In genomic region chr5:135010841-135011743, GRCm38 (mm10) we compare ENCODE assay signal across 9 mouse cellular contexts. TPM values are rescaled to one million over a fixed set of nuclear protein-coding genes. Genes with fewer than 3 reads are reported as not detected.
DNase-seq lines count a peak whose midpoint lies in the region; ATAC-seq and TF ChIP-seq lines count a peak whose summit lies in the region.
"Had no signal": no experiment of that assay in that cellular context is flagged by ENCODE, and none has a peak within 500 bp of the region (broad histone marks: within the 10 kb centered on the region; RNA-seq: fewer than 3 reads in every experiment).

No protein-coding gene starts in this region.

- no peak for TF ChIP-seq CTCF in lung, embryonic 14.5 days (IDR thresholded peaks at IDR 0.05; ENCODE audit: low read depth)

- no peaks in the 10 kb centered on the region for H3K36me3 ChIP-seq in lung, embryonic 14.5 days (ENCODE audit: insufficient read depth)
- no peaks in the 10 kb centered on the region for H3K36me3 ChIP-seq in hindbrain, embryonic 13.5 days
- no peaks in the 10 kb centered on the region for H3K36me3 ChIP-seq in midbrain, embryonic 15.5 days (replicated peaks)

- H3K4me1 ChIP-seq in lung, embryonic 14.5 days (ENCODE audit: insufficient read depth): peaks cover 22% of the 10 kb centered on the region
- peaks cover 35% of the 10 kb centered on the region for H3K4me1 ChIP-seq in hindbrain, embryonic 13.5 days (replicated peaks)
- H3K4me1 ChIP-seq in midbrain, embryonic 15.5 days: peaks cover 37% of the 10 kb centered on the region

- no peak overlapping the region for H3K9ac ChIP-seq in lung, embryonic 14.5 days
- H3K9ac ChIP-seq in hindbrain, embryonic 13.5 days: no peak overlapping the region
- H3K9ac ChIP-seq in midbrain, embryonic 15.5 days: peak overlapping the region; percentile 65; the same call in 1 of the 2 replicates

- WGBS in lung, embryonic 14.5 days: 78% methylated on average over 25 of the region's 25 CpGs
- 86% methylated on average over 25 of the region's 25 CpGs for WGBS in hindbrain, embryonic 13.5 days
- WGBS in midbrain, embryonic 15.5 days: 71% methylated on average over 25 of the region's 25 CpGs

- H3K4me3 ChIP-seq in lung, embryonic 14.5 days (ENCODE audit: low read depth, low read length): peak overlapping the region; percentile 60; the same call in 1 of the 2 replicates
- H3K4me3 ChIP-seq in hindbrain, embryonic 13.5 days: peak overlapping the region; percentile 61; the same call in 1 of the 2 replicates
- H3K4me3 ChIP-seq in midbrain, embryonic 15.5 days: peak overlapping the region; percentile 5; the same call in 1 of the 2 replicates

- DNase-seq in cerebellum, adult 9-11 months: peak; percentile 65
- DNase-seq in cerebellum, postnatal 25 days: no peak
- DNase-seq in lung, embryonic 14.5 days: no peak
- no peak for DNase-seq in lung, postnatal 10 days
- DNase-seq in right cerebral cortex, postnatal 25 days: no peak
- DNase-seq in lung, postnatal 25 days (ENCODE audit: low spot score): no peak

- no peak for ATAC-seq in lung, embryonic 14.5 days (ENCODE audit: insufficient read depth)
- no peak for ATAC-seq in hindbrain, embryonic 13.5 days (ENCODE audit: low FRiP score)
- ATAC-seq in midbrain, embryonic 15.5 days (replicated peaks): no peak
- ATAC-seq: inflammation-experienced regulatory T-cells, adult 6 months had no signal

- 0 out of 2 replicates have a peak overlapping the region, but pooled peaks have one; percentile 96 for H3K27ac ChIP-seq in lung, embryonic 14.5 days (ENCODE audit: low read depth)
- no peak overlapping the region for H3K27ac ChIP-seq in hindbrain, embryonic 13.5 days
- no peak overlapping the region for H3K27ac ChIP-seq in midbrain, embryonic 15.5 days

- H3K27me3 ChIP-seq in lung, embryonic 14.5 days (ENCODE audit: insufficient read depth, low read length): no peaks in the 10 kb centered on the region
- no peaks in the 10 kb centered on the region for H3K27me3 ChIP-seq in hindbrain, embryonic 13.5 days
- H3K27me3 ChIP-seq in midbrain, embryonic 15.5 days (replicated peaks): no peaks in the 10 kb centered on the region

- no peaks in the 10 kb centered on the region for H3K9me3 ChIP-seq in lung, embryonic 14.5 days (ENCODE audit: low read depth, low read length)
- no peaks in the 10 kb centered on the region for H3K9me3 ChIP-seq in hindbrain, embryonic 13.5 days
- no peaks in the 10 kb centered on the region for H3K9me3 ChIP-seq in midbrain, embryonic 15.5 days

- H3K4me2 ChIP-seq in lung, embryonic 14.5 days: peak overlapping the region; percentile 61
- peak overlapping the region; percentile 69 for H3K4me2 ChIP-seq in hindbrain, embryonic 13.5 days
- peak overlapping the region; percentile 86; the same call in 1 of the 2 replicates for H3K4me2 ChIP-seq in midbrain, embryonic 15.5 days

RNA-seq across cellular contexts. Expression of gene Abhd11, which starts 2.1 kb away (rescaled TPM):
- polyA plus RNA-seq in lung, embryonic 14.5 days (2014; fragmentation: Nextera tagmentation; extraction: Ambion mirVana): 60.0 and 71.0 TPM in 2 replicates
- 64.6 and 65.0 TPM in 2 replicates for polyA plus RNA-seq in hindbrain, embryonic 13.5 days (2015; fragmentation: Nextera tagmentation; extraction: Ambion mirVana)
- polyA plus RNA-seq in midbrain, embryonic 15.5 days (2015; fragmentation: Nextera tagmentation; extraction: Ambion mirVana): 68.4 and 70.1 TPM in 2 replicates

RNA-seq across cellular contexts. Expression of gene Stx1a, which starts 12.2 kb away (rescaled TPM):
- 13.2 and 14.5 TPM in 2 replicates for polyA plus RNA-seq in lung, embryonic 14.5 days (2014; fragmentation: Nextera tagmentation; extraction: Ambion mirVana)
- 78.4 and 78.9 TPM in 2 replicates for polyA plus RNA-seq in hindbrain, embryonic 13.5 days (2015; fragmentation: Nextera tagmentation; extraction: Ambion mirVana)
- 156 and 157 TPM in 2 replicates for polyA plus RNA-seq in midbrain, embryonic 15.5 days (2015; fragmentation: Nextera tagmentation; extraction: Ambion mirVana)

RNA-seq across cellular contexts. Expression of gene Cldn3, which starts 25.1 kb away (rescaled TPM):
- 137 and 139 TPM in 2 replicates for polyA plus RNA-seq in lung, embryonic 14.5 days (2014; fragmentation: Nextera tagmentation; extraction: Ambion mirVana)
- polyA plus RNA-seq in hindbrain, embryonic 13.5 days (2015; fragmentation: Nextera tagmentation; extraction: Ambion mirVana): 2.3 and 2.8 TPM in 2 replicates
- polyA plus RNA-seq in midbrain, embryonic 15.5 days (2015; fragmentation: Nextera tagmentation; extraction: Ambion mirVana): 2.1 and 3.0 TPM in 2 replicates
- polyA plus RNA-seq: inflammation-experienced regulatory T-cells, adult 6 months had no signal

RNA-seq across cellular contexts. Expression of gene Dnajc30, which starts 52.9 kb away (rescaled TPM):
- 31.9 and 33.2 TPM in 2 replicates for polyA plus RNA-seq in lung, embryonic 14.5 days (2014; fragmentation: Nextera tagmentation; extraction: Ambion mirVana)
- 37.4 and 38.8 TPM in 2 replicates for polyA plus RNA-seq in hindbrain, embryonic 13.5 days (2015; fragmentation: Nextera tagmentation; extraction: Ambion mirVana)
- polyA plus RNA-seq in midbrain, embryonic 15.5 days (2015; fragmentation: Nextera tagmentation; extraction: Ambion mirVana): 43.4 and 47.8 TPM in 2 replicates

RNA-seq across cellular contexts. Expression of gene Bud23, which starts 53.7 kb away (rescaled TPM):
- 102 and 116 TPM in 2 replicates for polyA plus RNA-seq in lung, embryonic 14.5 days (2014; fragmentation: Nextera tagmentation; extraction: Ambion mirVana)
- polyA plus RNA-seq in hindbrain, embryonic 13.5 days (2015; fragmentation: Nextera tagmentation; extraction: Ambion mirVana): 79.1 and 93.5 TPM in 2 replicates
- 78.1 and 82.5 TPM in 2 replicates for polyA plus RNA-seq in midbrain, embryonic 15.5 days (2015; fragmentation: Nextera tagmentation; extraction: Ambion mirVana)

Comparison
In these comparisons a context has a peak if more than half of its experiments do, and no peak if none do; other contexts are left out.
1. H3K4me3 ChIP-seq: peak in every context shown above with its lines; median percentile 61 in hindbrain, embryonic 13.5 days; 60 in lung, embryonic 14.5 days; 5 in midbrain, embryonic 15.5 days.
2. RNA of gene Cldn3, which starts 25.1 kb away (polyA plus RNA-seq): 137 to 139 TPM in lung, embryonic 14.5 days; 2.1 to 3.0 TPM in midbrain, embryonic 15.5 days and 2.3 to 2.8 TPM in hindbrain, embryonic 13.5 days; every median in the first group is over 10 times any median in the second.
3. Peak in every context shown above with its lines, with median percentiles within 50 percentile points of each other: H3K4me2 ChIP-seq.